Comparison of ENCODE assay signal across 8 mouse cellular contexts in genomic region chr2:151008006-151008405, GRCm38 (mm10). TPM values are rescaled to one million over a fixed set of nuclear protein-coding genes. Genes with fewer than 3 reads are reported as not detected.
DNase-seq lines count a peak whose midpoint lies in the region; ATAC-seq and TF ChIP-seq lines count a peak whose summit lies in the region.

No protein-coding gene starts in this region.

- no peak for TF ChIP-seq EP300 in liver, embryonic 14.5 days (IDR thresholded peaks at IDR 0.05; ENCODE audit: low read depth)

- H3K4me1 ChIP-seq in E14TG2a.4 (replicated peaks; ENCODE audit: low read depth, low read length) = peaks cover 35% of the 10 kb centered on the region
- peaks cover 20% of the 10 kb centered on the region for H3K4me1 ChIP-seq in forebrain, embryonic 15.5 days
- peaks cover 63 to 74% of the 10 kb centered on the region in 2 experiments for H3K4me1 ChIP-seq in liver, embryonic 14.5 days (replicated peaks; ENCODE audit: control insufficient read depth in 2 of 2, insufficient read depth in 2 of 2, low read length in 1 of 2)

- H3K27ac ChIP-seq in forebrain, embryonic 15.5 days (replicated peaks) = no peak overlapping the region
- peak overlapping the region; percentile 78 for H3K27ac ChIP-seq in liver, embryonic 14.5 days

- DNase-seq in heart, adult 11 months = peak; percentile 71
- DNase-seq in heart, postnatal 4 days = no peak
- DNase-seq in liver, embryonic 14.5 days (ENCODE audit: low read depth in 3 of 3, low spot score in 3 of 3) = no peak
- DNase-seq in frontal cortex, postnatal 25 days (ENCODE audit: low spot score in 2 of 2) = no peak
- no peak for DNase-seq in cerebellum, adult 11 months
- DNase-seq in cerebellum, postnatal 36 days = no peak

- H3K4me3 ChIP-seq in E14TG2a.4 (replicated peaks; ENCODE audit: low read length) = peak overlapping the region; percentile 89
- peak overlapping the region; percentile 83 for H3K4me3 ChIP-seq in forebrain, embryonic 15.5 days
- peak overlapping the region; percentile 82 to 98 for H3K4me3 ChIP-seq in liver, embryonic 14.5 days (ENCODE audit: insufficient read depth in 1 of 2, low read depth in 2 of 2, low read length in 2 of 2)

- H3K27me3 ChIP-seq in E14TG2a.4 (ENCODE audit: insufficient read depth, low read length) = peaks cover 24% of the 10 kb centered on the region
- no peaks in the 10 kb centered on the region for H3K27me3 ChIP-seq in forebrain, embryonic 15.5 days
- H3K27me3 ChIP-seq in liver, embryonic 14.5 days (ENCODE audit: control insufficient read depth, insufficient read depth, low read length) = no peaks in the 10 kb centered on the region

- TF ChIP-seq CTCF in E14TG2a.4 (conservative IDR thresholded peaks at IDR 0.05; ENCODE audit: low read length) = no peak
- TF ChIP-seq CTCF in liver, embryonic 14.5 days (IDR thresholded peaks at IDR 0.05; ENCODE audit: low read depth) = no peak

- no peak for ATAC-seq in forebrain, embryonic 15.5 days (replicated peaks)
- ATAC-seq in liver, embryonic 14.5 days (ENCODE audit: insufficient read depth) = no peak

- peak overlapping the region; percentile 88 for H3K9ac ChIP-seq in forebrain, embryonic 15.5 days (replicated peaks)
- H3K9ac ChIP-seq in liver, embryonic 14.5 days (replicated peaks) = peak overlapping the region; percentile 97

- no peaks in the 10 kb centered on the region for H3K36me3 ChIP-seq in E14TG2a.4 (ENCODE audit: insufficient read depth, low read length)
- no peaks in the 10 kb centered on the region for H3K36me3 ChIP-seq in forebrain, embryonic 15.5 days
- H3K36me3 ChIP-seq in liver, embryonic 14.5 days (replicated peaks; ENCODE audit: control insufficient read depth, insufficient read depth, low read depth) = no peaks in the 10 kb centered on the region

- H3K9me3 ChIP-seq in E14TG2a.4 (ENCODE audit: low read length) = no peaks in the 10 kb centered on the region
- H3K9me3 ChIP-seq in forebrain, embryonic 15.5 days = no peaks in the 10 kb centered on the region
- H3K9me3 ChIP-seq in liver, embryonic 14.5 days (ENCODE audit: control insufficient read depth, low read length) = no peaks in the 10 kb centered on the region

- H3K4me2 ChIP-seq in forebrain, embryonic 15.5 days (replicated peaks) = peak overlapping the region; percentile 85
- H3K4me2 ChIP-seq in liver, embryonic 14.5 days (ENCODE audit: low read depth) = peak overlapping the region; percentile 97

- WGBS in forebrain, embryonic 15.5 days = 32% methylated on average over 6 of the region's 6 CpGs
- WGBS in liver, embryonic 14.5 days (ENCODE audit: insufficient replicate concordance) = 36% methylated on average over 6 of the region's 6 CpGs

RNA-seq across cellular contexts. Expression of gene Ninl, which starts 31.2 kb away (rescaled TPM):
- total RNA-seq in heart, postnatal 4 days (2021) = 1 to 10 TPM; 1.7 to 2.5 TPM
- 11.4 and 13.8 TPM in 2 replicates for polyA plus RNA-seq in forebrain, embryonic 15.5 days (2015; fragmentation: Nextera tagmentation; extraction: Ambion mirVana)
- 7.2 and 17.3 TPM in 2 replicates for polyA plus RNA-seq in liver, embryonic 14.5 days (2012; rRNA removed)
- 7.0 and 9.8 TPM in 2 replicates for polyA plus RNA-seq in liver, embryonic 14.5 days (2014; fragmentation: Nextera tagmentation; extraction: Ambion mirVana)

RNA-seq across cellular contexts. Expression of gene Nanp, which starts 31.2 kb away (rescaled TPM):
- 1 to 10 TPM; 6.6 to 7.9 TPM for total RNA-seq in heart, postnatal 4 days (2021)
- 32.4 and 35.3 TPM in 2 replicates for polyA plus RNA-seq in forebrain, embryonic 15.5 days (2015; fragmentation: Nextera tagmentation; extraction: Ambion mirVana)
- 17.9 and 28.8 TPM in 2 replicates for polyA plus RNA-seq in liver, embryonic 14.5 days (2012; rRNA removed)
- 76.9 and 81.4 TPM in 2 replicates for polyA plus RNA-seq in liver, embryonic 14.5 days (2014; fragmentation: Nextera tagmentation; extraction: Ambion mirVana)
